Mouse (Mus musculus) left cerebral cortex, postnatal 10 days (tissue): ENCODE data around the gene Slbp. TPM values are rescaled to one million over a fixed set of nuclear protein-coding genes. Genes with fewer than 3 reads are reported as not detected.

Experiments used
- DNase-seq, 2 experiments: peaks; one replicate each; pipeline ENCODE4 v3.0.0; 2021 to 2022; ENCODE audit warnings: low spot score in 2 of 2, mixed read lengths in 1 of 2; ENCODE audit errors: extremely low spot score in 1 of 2
- intact Hi-C: fragments of 180-260 bp; cut with DNase I; formaldehyde crosslinking; loops from one replicate; pipeline ENCODE4 v1.15.1; 2025
- total RNA-seq, 2 experiments: library from RNA; stranded (reverse); gene quantifications; 2 replicates each; pipeline ENCODE4 v1.2.3; 2021

The Slbp gene
- total RNA-seq, 2 experiments from 2014 or later: 26.5 to 28.9 TPM

GRCm38 (mm10) chr5:33587498-33588058, 64.8 kb downstream of the Slbp start:
- no peak for DNase-seq

More at GRCm38 (mm10) chr5:33587498-33588058, 64.8 kb downstream of the Slbp start:
- intact Hi-C loops: loop anchor here (2.0 kb wide), 1 partner anchor 195 kb away; no protein-coding TSS in a partner anchor

Other genes with a start within 250 kb of the Slbp start
- gene Nkx1-1, start 218.6 kb downstream of the Slbp start, total RNA-seq: not detected
- 10 to 100 TPM; 17.3 to 19.6 TPM for gene Fam53a, start 22.9 kb downstream of the Slbp start, total RNA-seq
- under 1 TPM; 0.51 to 0.59 TPM for gene Gm9903, start 22.6 kb downstream of the Slbp start, total RNA-seq
- 10 to 100 TPM in 1 of 2 experiments, 1 to 10 TPM in 1; 9.9 to 15.0 TPM for gene Tacc3, start 5.6 kb upstream of the Slbp start, total RNA-seq
- 10 to 100 TPM; 22.2 to 23.9 TPM for gene Tmem129, start 5.8 kb upstream of the Slbp start, total RNA-seq
- 100 to 1,000 TPM in 1 of 2 experiments, 10 to 100 TPM in 1; 71.3 to 109 TPM for gene Fgfr3, start 69.1 kb upstream of the Slbp start, total RNA-seq
- gene Letm1, start 130.2 kb upstream of the Slbp start, total RNA-seq: 100 to 1,000 TPM in 1 of 2 experiments, 10 to 100 TPM in 1; 99.6 to 113 TPM
- gene Nsd2, start 168.2 kb upstream of the Slbp start, total RNA-seq: 100 to 1,000 TPM; 157 to 158 TPM